Mouse (Mus musculus): ENCODE measurements around the gene Ccdc186. TPM values are rescaled to one million over a fixed set of nuclear protein-coding genes. Genes with fewer than 3 reads are reported as not detected.

Gene Ccdc186
- polyA plus RNA-seq, 1 experiment from 2014 or later: 19.3 TPM

- H3K4me3 ChIP-seq (replicated peaks; ENCODE audit: low read length): no peak overlapping the region
- peaks cover 25% of the 10 kb centered on the region for H3K36me3 ChIP-seq (ENCODE audit: control insufficient read depth, insufficient read depth, low read length)
- no peak for ATAC-seq (ENCODE audit: insufficient read depth, low FRiP score)
Observed at GRCm38 (mm10) chr19:56808771-56809170, 13.2 kb downstream of the Ccdc186 start.

DNA sequence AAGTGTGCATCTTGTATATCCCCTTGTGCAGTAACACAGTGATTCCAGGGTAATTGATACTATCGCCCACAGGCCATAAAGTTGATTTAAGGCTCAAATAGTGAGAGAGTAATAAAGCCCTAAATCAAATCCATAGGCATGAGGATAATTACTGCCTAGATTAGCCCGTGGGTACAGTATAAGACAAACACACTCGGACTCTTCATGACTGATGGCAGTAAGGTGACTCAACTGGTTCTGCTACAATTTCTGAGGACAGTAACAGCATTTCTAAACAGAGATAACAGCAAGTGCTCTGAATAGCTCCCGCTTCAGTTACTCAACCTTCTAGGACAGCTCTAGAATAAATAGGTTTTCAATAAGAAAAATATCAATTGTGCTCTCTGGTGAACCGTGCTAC, 14.9 kb downstream of the Ccdc186 start:
- ATAC-seq (ENCODE audit: insufficient read depth, low FRiP score): peak; percentile 25; the same call in 1 of the 2 replicates
- 56% methylated on average over 5 of the region's 5 CpGs for WGBS
- H3K4me2 ChIP-seq (ENCODE audit: low read depth, low read length): no peak overlapping the region
- no peak overlapping the region for H3K4me3 ChIP-seq (replicated peaks; ENCODE audit: low read length)
- H3K4me1 ChIP-seq (ENCODE audit: control insufficient read depth, insufficient read depth, low read length): 0 out of 2 replicates have a peak, but pooled peaks cover 3% of the 10 kb centered on the region
- H3K27ac ChIP-seq (ENCODE audit: low read length): no peak overlapping the region
- no peaks in the 10 kb centered on the region for H3K27me3 ChIP-seq (ENCODE audit: control insufficient read depth, insufficient read depth, low read length)
- peaks cover 25% of the 10 kb centered on the region for H3K36me3 ChIP-seq (ENCODE audit: control insufficient read depth, insufficient read depth, low read length)
- H3K9ac ChIP-seq (ENCODE audit: low read length): no peak overlapping the region
- no peaks in the 10 kb centered on the region for H3K9me3 ChIP-seq (replicated peaks; ENCODE audit: control insufficient read depth, low read length)

More at GRCm38 (mm10) chr19:56808771-56809170, 13.2 kb downstream of the Ccdc186 start:
- Histone ChIP-seq H3K9me3 (replicated peaks; ENCODE audit: control insufficient read depth, low read length) (no peaks in the 10 kb centered on the region), H3K9ac (ENCODE audit: low read length) (no peak overlapping the region), H3K4me1 (ENCODE audit: control insufficient read depth, insufficient read depth, low read length) (0 out of 2 replicates have a peak, but pooled peaks cover 3% of the 10 kb centered on the region), H3K27me3 (ENCODE audit: control insufficient read depth, insufficient read depth, low read length) (no peaks in the 10 kb centered on the region), H3K27ac (ENCODE audit: low read length) (no peak overlapping the region), H3K4me2 (ENCODE audit: low read depth, low read length) (no peak overlapping the region)
- 55% methylated on average over 5 of the region's 5 CpGs for WGBS

DNA sequence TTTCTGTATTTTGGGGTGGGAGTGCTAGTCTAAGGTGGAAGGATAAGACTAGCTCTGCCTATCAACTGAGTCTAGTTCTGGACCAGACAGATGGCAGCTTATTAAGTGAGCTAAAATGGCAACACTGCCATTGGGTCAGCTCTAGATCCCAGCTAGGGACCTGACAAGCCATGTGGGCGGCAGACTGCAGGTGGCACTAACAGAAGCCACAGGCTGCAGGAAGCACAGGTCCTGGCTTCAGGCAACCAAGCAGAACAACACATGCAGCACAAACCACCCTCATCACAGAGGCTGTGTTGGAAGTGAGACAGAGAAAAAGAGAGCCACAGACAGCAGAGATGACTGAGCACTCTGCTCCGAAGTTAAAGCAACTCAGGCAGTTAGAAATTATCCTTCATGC, 16.6 kb downstream of the Ccdc186 start:
- no peak overlapping the region for H3K27ac ChIP-seq (ENCODE audit: low read length)
- H3K4me1 ChIP-seq (ENCODE audit: control insufficient read depth, insufficient read depth, low read length): no peaks in the 10 kb centered on the region
- H3K9me3 ChIP-seq (replicated peaks; ENCODE audit: control insufficient read depth, low read length): no peaks in the 10 kb centered on the region
- peaks cover 32% of the 10 kb centered on the region for H3K36me3 ChIP-seq (ENCODE audit: control insufficient read depth, insufficient read depth, low read length)
- ATAC-seq (ENCODE audit: insufficient read depth, low FRiP score): no peak
- H3K4me2 ChIP-seq (ENCODE audit: low read depth, low read length): no peak overlapping the region
- no peak overlapping the region for H3K4me3 ChIP-seq (replicated peaks; ENCODE audit: low read length)
- WGBS: 86% methylated on average over 2 of the region's 2 CpGs
- H3K27me3 ChIP-seq (ENCODE audit: control insufficient read depth, insufficient read depth, low read length): no peaks in the 10 kb centered on the region
- no peak overlapping the region for H3K9ac ChIP-seq (ENCODE audit: low read length)

- H3K4me3 ChIP-seq (replicated peaks; ENCODE audit: low read length): no peak overlapping the region
- H3K27ac ChIP-seq (ENCODE audit: low read length): no peak overlapping the region
- no peaks in the 10 kb centered on the region for H3K4me1 ChIP-seq (ENCODE audit: control insufficient read depth, insufficient read depth, low read length)
- H3K36me3 ChIP-seq (ENCODE audit: control insufficient read depth, insufficient read depth, low read length): peaks cover 30% of the 10 kb centered on the region
- 83% methylated on average over 3 of the region's 3 CpGs for WGBS
- H3K4me2 ChIP-seq (ENCODE audit: low read depth, low read length): no peak overlapping the region
- H3K9me3 ChIP-seq (replicated peaks; ENCODE audit: control insufficient read depth, low read length): no peaks in the 10 kb centered on the region
- no peak for ATAC-seq (ENCODE audit: insufficient read depth, low FRiP score)
- H3K27me3 ChIP-seq (ENCODE audit: control insufficient read depth, insufficient read depth, low read length): no peaks in the 10 kb centered on the region
- no peak overlapping the region for H3K9ac ChIP-seq (ENCODE audit: low read length)
Observed at GRCm38 (mm10) chr19:56802352-56802746, 19.6 kb downstream of the Ccdc186 start.

- Histone ChIP-seq H3K27me3 (ENCODE audit: control insufficient read depth, insufficient read depth, low read length) (no peaks in the 10 kb centered on the region), H3K9ac (ENCODE audit: low read length) (no peak overlapping the region), H3K27ac (ENCODE audit: low read length) (no peak overlapping the region), H3K9me3 (replicated peaks; ENCODE audit: control insufficient read depth, low read length) (no peaks in the 10 kb centered on the region), H3K36me3 (ENCODE audit: control insufficient read depth, insufficient read depth, low read length) (peaks cover 26% of the 10 kb centered on the region), H3K4me3 (replicated peaks; ENCODE audit: low read length) (no peak overlapping the region), H3K4me2 (ENCODE audit: low read depth, low read length) (no peak overlapping the region), H3K4me1 (ENCODE audit: control insufficient read depth, insufficient read depth, low read length) (no peaks in the 10 kb centered on the region)
- no peak for ATAC-seq (ENCODE audit: insufficient read depth, low FRiP score)
- 85% methylated on average over 10 of the region's 10 CpGs for WGBS
Observed at GRCm38 (mm10) chr19:56801656-56802351, 20.2 kb downstream of the Ccdc186 start.

DNA sequence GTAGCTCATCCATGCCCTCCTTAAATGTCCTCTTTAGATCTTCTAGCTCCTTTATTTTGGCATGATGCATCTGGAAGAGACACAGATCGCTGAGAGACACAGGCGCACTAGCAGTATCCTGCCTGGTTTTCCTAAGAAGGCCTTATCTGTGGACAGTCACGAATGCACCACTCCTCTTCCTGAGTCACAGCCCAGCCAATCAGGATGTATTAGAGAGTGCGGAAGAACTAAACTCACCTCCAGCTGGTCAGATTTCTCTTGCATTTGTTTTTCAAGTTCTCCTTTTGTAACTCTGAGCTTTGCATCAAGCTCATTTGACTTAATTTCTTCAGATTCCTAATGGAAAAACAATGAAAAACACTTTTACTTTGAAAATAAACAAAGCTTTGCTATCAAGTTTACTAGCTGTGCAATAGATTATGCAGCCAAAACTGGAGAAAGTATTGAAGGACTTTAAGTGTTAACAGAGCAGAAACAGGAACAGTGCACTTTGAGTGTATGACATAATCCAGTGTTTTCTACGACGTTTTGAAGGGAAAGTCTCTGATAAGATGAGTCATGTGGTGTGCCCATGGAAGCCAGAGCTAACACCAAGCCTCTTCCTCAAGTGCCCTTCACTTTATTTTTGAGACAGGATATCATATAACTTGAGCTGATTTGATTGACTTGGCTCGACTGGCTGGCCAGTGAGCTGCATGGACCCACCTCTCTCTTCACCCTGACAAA, 20.9 kb downstream of the Ccdc186 start:
- WGBS: 65% methylated on average over 7 of the region's 7 CpGs
- H3K27ac ChIP-seq (ENCODE audit: low read length): no peak overlapping the region
- no peaks in the 10 kb centered on the region for H3K9me3 ChIP-seq (replicated peaks; ENCODE audit: control insufficient read depth, low read length)
- no peaks in the 10 kb centered on the region for H3K4me1 ChIP-seq (ENCODE audit: control insufficient read depth, insufficient read depth, low read length)
- no peak overlapping the region for H3K4me2 ChIP-seq (ENCODE audit: low read depth, low read length)
- ATAC-seq (ENCODE audit: insufficient read depth, low FRiP score): no peak
- no peak overlapping the region for H3K9ac ChIP-seq (ENCODE audit: low read length)
- no peaks in the 10 kb centered on the region for H3K27me3 ChIP-seq (ENCODE audit: control insufficient read depth, insufficient read depth, low read length)
- H3K4me3 ChIP-seq (replicated peaks; ENCODE audit: low read length): no peak overlapping the region
- peaks cover 27% of the 10 kb centered on the region for H3K36me3 ChIP-seq (ENCODE audit: control insufficient read depth, insufficient read depth, low read length)

DNA sequence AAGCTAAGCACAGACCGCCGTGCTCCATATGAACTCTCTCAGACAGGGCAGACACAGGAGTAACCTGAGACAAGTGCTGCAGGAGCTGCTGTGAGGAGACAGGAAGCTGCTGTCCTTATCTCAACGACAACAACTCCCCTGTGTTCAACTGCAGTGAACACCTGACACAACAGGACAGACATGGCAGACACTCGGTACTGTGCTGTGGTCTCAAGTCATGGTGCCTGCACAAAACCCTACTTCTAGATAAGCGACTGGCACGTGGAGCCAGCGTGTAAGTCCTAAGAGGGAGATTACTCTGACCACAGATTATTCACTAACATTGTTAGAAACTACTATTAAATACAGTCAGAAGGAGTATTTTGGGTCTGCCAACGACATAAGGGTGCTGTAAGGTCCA, 21.8 kb downstream of the Ccdc186 start:
- peaks cover 20% of the 10 kb centered on the region for H3K36me3 ChIP-seq (ENCODE audit: control insufficient read depth, insufficient read depth, low read length)
- 76% methylated on average over 8 of the region's 8 CpGs for WGBS
- ATAC-seq (ENCODE audit: insufficient read depth, low FRiP score): no peak

GRCm38 (mm10) chr19:56797376-56797775, 24.6 kb downstream of the Ccdc186 start:
- 90% methylated on average over 11 of the region's 11 CpGs for WGBS
- no peak for ATAC-seq (ENCODE audit: insufficient read depth, low FRiP score)
- no peak overlapping the region for H3K9ac ChIP-seq (ENCODE audit: low read length)
- H3K4me2 ChIP-seq (ENCODE audit: low read depth, low read length): no peak overlapping the region
- H3K9me3 ChIP-seq (replicated peaks; ENCODE audit: control insufficient read depth, low read length): no peaks in the 10 kb centered on the region
- H3K27me3 ChIP-seq (ENCODE audit: control insufficient read depth, insufficient read depth, low read length): no peaks in the 10 kb centered on the region
- no peaks in the 10 kb centered on the region for H3K4me1 ChIP-seq (ENCODE audit: control insufficient read depth, insufficient read depth, low read length)
- no peak overlapping the region for H3K27ac ChIP-seq (ENCODE audit: low read length)
- H3K36me3 ChIP-seq (ENCODE audit: control insufficient read depth, insufficient read depth, low read length): peaks cover 27% of the 10 kb centered on the region
- H3K4me3 ChIP-seq (replicated peaks; ENCODE audit: low read length): no peak overlapping the region

More for the DNA sequence above, 21.8 kb downstream of the Ccdc186 start:
- no peaks in the 10 kb centered on the region for H3K27me3 ChIP-seq (ENCODE audit: control insufficient read depth, insufficient read depth, low read length)
- H3K4me2 ChIP-seq (ENCODE audit: low read depth, low read length): no peak overlapping the region
- H3K4me1 ChIP-seq (ENCODE audit: control insufficient read depth, insufficient read depth, low read length): no peaks in the 10 kb centered on the region
- no peak overlapping the region for H3K27ac ChIP-seq (ENCODE audit: low read length)
- H3K9me3 ChIP-seq (replicated peaks; ENCODE audit: control insufficient read depth, low read length): no peaks in the 10 kb centered on the region
- H3K4me3 ChIP-seq (replicated peaks; ENCODE audit: low read length): no peak overlapping the region
- no peak overlapping the region for H3K9ac ChIP-seq (ENCODE audit: low read length)

DNA sequence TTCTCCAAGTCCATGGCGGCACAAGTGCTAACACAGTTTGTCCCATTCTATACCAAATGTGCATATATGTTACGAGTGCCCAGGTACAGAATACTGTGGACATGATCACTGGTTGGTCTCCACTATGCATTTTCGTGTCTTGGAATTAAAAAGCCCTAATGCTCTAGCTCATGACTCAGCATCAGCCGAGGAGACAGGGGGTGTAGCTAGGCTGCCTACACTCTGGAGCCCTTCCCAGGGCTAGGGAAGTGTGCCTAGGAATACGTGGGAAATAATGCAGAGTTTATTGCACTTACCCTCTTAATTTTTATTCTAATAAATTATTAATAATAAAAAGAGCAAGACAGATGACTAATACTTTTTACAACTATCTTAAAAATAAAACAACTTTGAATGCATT, 33.0 kb downstream of the Ccdc186 start:
- whole genome bisulfite sequencing: 87% methylated on average over 5 of the region's 5 CpGs
- Histone ChIP-seq H3K27ac (ENCODE audit: low read length) (no peak overlapping the region), H3K27me3 (ENCODE audit: control insufficient read depth, insufficient read depth, low read length) (no peaks in the 10 kb centered on the region), H3K9me3 (replicated peaks; ENCODE audit: control insufficient read depth, low read length) (no peaks in the 10 kb centered on the region), H3K4me3 (replicated peaks; ENCODE audit: low read length) (no peak overlapping the region), H3K36me3 (ENCODE audit: control insufficient read depth, insufficient read depth, low read length) (peaks cover 12% of the 10 kb centered on the region), H3K4me2 (ENCODE audit: low read depth, low read length) (no peak overlapping the region), H3K9ac (ENCODE audit: low read length) (no peak overlapping the region), H3K4me1 (ENCODE audit: control insufficient read depth, insufficient read depth, low read length) (no peaks in the 10 kb centered on the region)
- no peak for ATAC-seq (ENCODE audit: insufficient read depth, low FRiP score)

All from stomach, embryonic 16.5 days (tissue).